Mouse (Mus musculus) left cerebral cortex, adult 2 months (tissue): Measurements from ENCODE around the gene Kcnk5. TPM values are rescaled to one million over a fixed set of nuclear protein-coding genes. Genes with fewer than 3 reads are reported as not detected.

Experiments
- DNase-seq, 2 experiments: peaks; one replicate each; pipeline ENCODE4 v3.0.0; 2021 to 2022; ENCODE audit warnings: low spot score in 2 of 2, mixed read lengths in 1 of 2; ENCODE audit errors: extremely low spot score in 1 of 2
- H3K27ac ChIP-seq: fragments of 200-600 bp; 2 replicates; pipeline ENCODE4 v1.8.1; 2022
- H3K4me3 ChIP-seq: fragments of 200-600 bp; 2 replicates; pipeline ENCODE4 v1.8.1; 2022
- CTCF ChIP-seq: fragments of 200-600 bp; IDR thresholded peaks from 2 replicates; pipeline ENCODE4 v1.8.1; 2022; ENCODE audit warnings: antibody characterized with exemption, mild to moderate bottlenecking, moderate library complexity
- intact Hi-C: fragments of 180-260 bp; cut with DNase I; formaldehyde crosslinking; loops from one replicate; pipeline ENCODE4 v1.15.1; 2025
- total RNA-seq, 2 experiments: library from RNA; stranded (reverse); gene quantifications; 2 replicates each; pipeline ENCODE4 v1.2.3; 2021

Kcnk5 gene
- total RNA-seq, 2 experiments from 2014 or later = 0.33 to 0.41 TPM

GRCm38 (mm10) chr14:20217299-20217864 is 35.8 kb upstream of the Kcnk5 start:
- H3K27ac ChIP-seq = no peak overlapping the region
- DNase-seq = no peak
- no peak for TF ChIP-seq CTCF
- H3K4me3 ChIP-seq = no peak overlapping the region
- intact Hi-C loops = no loop called here

- no peak for DNase-seq
- H3K4me3 ChIP-seq = no peak overlapping the region
- H3K27ac ChIP-seq = no peak overlapping the region
- TF ChIP-seq CTCF = no peak
- intact Hi-C loops = no loop called here
These were observed 35.1 kb upstream of the Kcnk5 start for GRCm38 (mm10) chr14:20216561-20217298.

- intact Hi-C loops = no loop called here
- Histone ChIP-seq H3K27ac (no peak overlapping the region), H3K4me3 (no peak overlapping the region)
- no peak for DNase-seq
- no peak for TF ChIP-seq CTCF
These were observed 34.2 kb upstream of the Kcnk5 start for GRCm38 (mm10) chr14:20215826-20216225.

- intact Hi-C loops = no loop called here
- DNase-seq = no peak
- Histone ChIP-seq H3K27ac (no peak overlapping the region), H3K4me3 (no peak overlapping the region)
- TF ChIP-seq CTCF = no peak
These were observed 32.5 kb upstream of the Kcnk5 start for GRCm38 (mm10) chr14:20214125-20214524.

GRCm38 (mm10) chr14:20211754-20212601 is 30.4 kb upstream of the Kcnk5 start:
- Histone ChIP-seq H3K27ac (no peak overlapping the region), H3K4me3 (no peak overlapping the region)
- no peak for DNase-seq
- no peak for TF ChIP-seq CTCF
- intact Hi-C loops = no loop called here

- no peak for DNase-seq
These were observed 28.3 kb upstream of the Kcnk5 start for GRCm38 (mm10) chr14:20209926-20210325.

GRCm38 (mm10) chr14:20208435-20208834 is 26.8 kb upstream of the Kcnk5 start:
- DNase-seq = no peak
- intact Hi-C loops = no loop called here
- TF ChIP-seq CTCF = no peak
- no peak overlapping the region for H3K27ac ChIP-seq
- no peak overlapping the region for H3K4me3 ChIP-seq

More at GRCm38 (mm10) chr14:20209926-20210325, 28.3 kb upstream of the Kcnk5 start:
- intact Hi-C loops = no loop called here
- no peak for TF ChIP-seq CTCF
- no peak overlapping the region for H3K4me3 ChIP-seq
- no peak overlapping the region for H3K27ac ChIP-seq

- no peak for DNase-seq
- Histone ChIP-seq H3K4me3 (no peak overlapping the region), H3K27ac (no peak overlapping the region)
- intact Hi-C loops = loop anchor here (2.0 kb wide), 1 partner anchor 21 kb away; no protein-coding TSS in a partner anchor
- TF ChIP-seq CTCF = no peak
These were observed 24.1 kb upstream of the Kcnk5 start for GRCm38 (mm10) chr14:20205747-20206146.

- Histone ChIP-seq H3K27ac (no peak overlapping the region), H3K4me3 (no peak overlapping the region)
- intact Hi-C loops = no loop called here
- DNase-seq = no peak
- TF ChIP-seq CTCF = no peak
These were observed 21.7 kb upstream of the Kcnk5 start for GRCm38 (mm10) chr14:20203301-20203700.

- intact Hi-C loops = no loop called here
- no peak for TF ChIP-seq CTCF
These were observed 21.1 kb upstream of the Kcnk5 start for GRCm38 (mm10) chr14:20202655-20203181.

GRCm38 (mm10) chr14:20201066-20201683 is 19.6 kb upstream of the Kcnk5 start:
- no peak overlapping the region for H3K4me3 ChIP-seq
- TF ChIP-seq CTCF = no peak
- intact Hi-C loops = no loop called here
- no peak for DNase-seq
- H3K27ac ChIP-seq = no peak overlapping the region

More at GRCm38 (mm10) chr14:20202655-20203181, 21.1 kb upstream of the Kcnk5 start:
- Histone ChIP-seq H3K4me3 (no peak overlapping the region), H3K27ac (no peak overlapping the region)
- DNase-seq = no peak
